Mouse (Mus musculus): ENCODE results near the gene Wnt11. TPM values are rescaled to one million over a fixed set of nuclear protein-coding genes. Genes with fewer than 3 reads are reported as not detected.

Gene Wnt11
- polyA plus RNA-seq, 1 experiment = 4.0 TPM

GRCm38 (mm10) chr7:98894305-98894704 lies 59.4 kb downstream of the Wnt11 start:
- no peak overlapping the region for H3K4me3 ChIP-seq (ENCODE audit: insufficient read depth, low read length)
- no peak overlapping the region for H3K27ac ChIP-seq (ENCODE audit: insufficient read depth, low read length)
- H3K4me1 ChIP-seq (ENCODE audit: control insufficient read depth, insufficient read depth, low read length) = no peaks in the 10 kb centered on the region
- TF ChIP-seq CTCF (IDR thresholded peaks at IDR 0.05; ENCODE audit: borderline replicate concordance, insufficient read depth, low read length) (no peak), POLR2A (IDR thresholded peaks at IDR 0.05; ENCODE audit: low read depth, low read length) (no peak)

DNA sequence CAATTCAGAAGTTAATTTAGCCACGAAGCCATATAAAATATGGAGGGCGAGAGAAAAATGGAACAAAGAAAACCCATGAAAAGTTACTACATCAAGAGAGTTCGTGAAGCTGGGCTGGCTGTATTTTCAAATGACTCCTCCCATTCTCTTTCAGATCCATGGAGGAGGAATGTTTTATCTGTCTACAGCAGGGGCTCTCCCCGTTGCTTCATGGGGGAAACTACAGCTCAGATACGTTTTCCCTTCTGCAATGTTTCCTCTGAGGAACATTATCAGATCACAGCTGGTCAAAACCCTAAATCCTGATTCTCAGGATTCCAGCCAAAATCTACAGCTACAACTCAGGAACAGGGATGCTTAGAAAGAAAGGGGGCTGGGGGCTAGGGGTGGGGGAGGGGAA lies 59.9 kb downstream of the Wnt11 start:
- TF ChIP-seq POLR2A (IDR thresholded peaks at IDR 0.05; ENCODE audit: low read depth, low read length) (no peak), CTCF (IDR thresholded peaks at IDR 0.05; ENCODE audit: borderline replicate concordance, insufficient read depth, low read length) (no peak)
- Histone ChIP-seq H3K4me1 (ENCODE audit: control insufficient read depth, insufficient read depth, low read length) (no peaks in the 10 kb centered on the region), H3K4me3 (ENCODE audit: insufficient read depth, low read length) (no peak overlapping the region), H3K27ac (ENCODE audit: insufficient read depth, low read length) (no peak overlapping the region)

DNA sequence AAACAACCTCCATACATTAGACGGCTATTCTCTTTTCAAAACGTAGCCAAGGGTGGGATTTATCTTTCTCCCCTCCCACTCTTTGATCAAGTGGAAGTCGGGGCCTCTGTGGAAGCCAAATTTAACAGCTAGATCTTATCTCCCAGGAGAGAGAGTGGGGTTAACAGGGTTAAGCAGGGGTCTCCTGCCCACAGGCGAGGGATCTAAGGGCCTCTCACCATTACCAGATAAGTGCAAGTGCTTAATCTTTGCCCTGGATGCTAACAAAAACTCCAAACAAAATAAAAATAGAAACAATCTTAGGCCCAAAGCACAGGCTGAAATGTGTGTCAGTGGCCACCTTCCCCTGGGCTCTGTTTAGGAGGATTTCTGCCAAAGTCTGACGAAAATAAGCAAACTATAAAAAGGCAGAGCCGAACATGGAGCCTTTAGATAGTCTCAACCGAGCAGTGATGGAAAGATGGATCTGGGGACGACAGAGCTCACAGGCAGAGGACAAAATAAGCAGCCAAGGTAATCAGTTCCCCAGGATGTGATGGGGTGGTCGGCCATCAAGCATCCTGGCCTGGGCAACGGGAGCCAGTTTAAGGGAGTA lies 60.7 kb downstream of the Wnt11 start:
- Histone ChIP-seq H3K4me3 (ENCODE audit: insufficient read depth, low read length) (no peak overlapping the region), H3K4me1 (ENCODE audit: control insufficient read depth, insufficient read depth, low read length) (peaks cover 3% of the 10 kb centered on the region; the same call in 1 of the 2 replicates), H3K27ac (ENCODE audit: insufficient read depth, low read length) (no peak overlapping the region)
- TF ChIP-seq CTCF (IDR thresholded peaks at IDR 0.05; ENCODE audit: borderline replicate concordance, insufficient read depth, low read length) = no peak

- Histone ChIP-seq H3K4me3 (ENCODE audit: insufficient read depth, low read length) (no peak overlapping the region), H3K4me1 (ENCODE audit: control insufficient read depth, insufficient read depth, low read length) (peaks cover 4% of the 10 kb centered on the region; the same call in 1 of the 2 replicates), H3K27ac (ENCODE audit: insufficient read depth, low read length) (no peak overlapping the region)
- TF ChIP-seq CTCF (IDR thresholded peaks at IDR 0.05; ENCODE audit: borderline replicate concordance, insufficient read depth, low read length) (no peak), POLR2A (IDR thresholded peaks at IDR 0.05; ENCODE audit: low read depth, low read length) (no peak)
These were observed 62.4 kb downstream of the Wnt11 start for GRCm38 (mm10) chr7:98897323-98897722.

- TF ChIP-seq POLR2A (IDR thresholded peaks at IDR 0.05; ENCODE audit: low read depth, low read length) (no peak), CTCF (IDR thresholded peaks at IDR 0.05; ENCODE audit: borderline replicate concordance, insufficient read depth, low read length) (no peak)
- Histone ChIP-seq H3K27ac (ENCODE audit: insufficient read depth, low read length) (peak overlapping the region; percentile 36; the same call in 1 of the 2 replicates), H3K4me3 (ENCODE audit: insufficient read depth, low read length) (no peak overlapping the region), H3K4me1 (ENCODE audit: control insufficient read depth, insufficient read depth, low read length) (peaks cover 19% of the 10 kb centered on the region)
These were observed 64.9 kb downstream of the Wnt11 start for GRCm38 (mm10) chr7:98899815-98900214.

DNA sequence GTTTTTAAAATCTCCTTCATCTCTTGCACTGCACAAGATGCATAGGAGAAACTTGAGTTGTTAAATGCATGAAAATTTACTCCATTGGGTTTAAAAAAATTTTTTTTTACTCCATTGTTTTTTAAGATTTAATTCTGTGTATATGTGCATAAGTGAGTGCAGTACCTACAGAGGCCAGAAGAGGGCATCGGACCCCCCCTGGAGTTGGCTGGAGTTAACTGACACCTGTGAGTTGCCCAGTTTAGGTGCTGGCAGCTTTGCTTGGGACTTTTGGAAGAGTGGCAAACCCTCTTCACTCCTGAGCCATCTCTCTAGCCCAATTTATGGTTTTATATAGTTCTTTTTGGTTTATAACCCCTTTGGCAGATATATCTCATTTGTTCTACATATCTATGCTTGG lies 66.2 kb downstream of the Wnt11 start:
- Histone ChIP-seq H3K4me3 (ENCODE audit: insufficient read depth, low read length) (no peak overlapping the region), H3K27ac (ENCODE audit: insufficient read depth, low read length) (no peak overlapping the region), H3K4me1 (ENCODE audit: control insufficient read depth, insufficient read depth, low read length) (peaks cover 22% of the 10 kb centered on the region)
- no peak for TF ChIP-seq POLR2A (IDR thresholded peaks at IDR 0.05; ENCODE audit: low read depth, low read length)

DNA sequence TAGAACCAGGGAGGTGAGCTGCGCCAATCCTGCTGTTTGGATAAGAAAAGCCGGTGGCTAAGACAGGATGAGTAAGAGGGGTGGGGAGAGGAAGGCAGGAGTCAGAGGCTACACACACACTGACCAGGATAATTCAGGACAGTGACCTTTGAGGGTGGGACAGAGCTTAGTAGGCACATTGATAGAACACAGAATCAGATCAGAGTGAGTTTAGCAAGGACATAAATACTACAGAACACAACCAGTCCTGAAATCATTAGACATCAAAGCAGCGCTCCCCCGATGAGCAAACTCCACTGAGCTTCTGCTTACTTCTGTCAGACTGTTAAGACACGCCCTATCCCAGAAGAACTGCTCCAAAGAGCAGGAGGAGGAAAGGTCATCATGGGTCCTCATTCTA lies 69.0 kb downstream of the Wnt11 start:
- Histone ChIP-seq H3K27ac (ENCODE audit: insufficient read depth, low read length) (peak overlapping the region; percentile 8), H3K4me1 (ENCODE audit: control insufficient read depth, insufficient read depth, low read length) (peaks cover 24% of the 10 kb centered on the region), H3K4me3 (ENCODE audit: insufficient read depth, low read length) (no peak overlapping the region)
- TF ChIP-seq CTCF (IDR thresholded peaks at IDR 0.05; ENCODE audit: borderline replicate concordance, insufficient read depth, low read length) (no peak), POLR2A (IDR thresholded peaks at IDR 0.05; ENCODE audit: low read depth, low read length) (no peak)

Other genes with a start within 250 kb of the Wnt11 start
- gene Emsy, start 178.3 kb upstream of the Wnt11 start, polyA plus RNA-seq (2011; ENCODE audit: insufficient read length, low read depth, missing spikeins) = 46.9 and 58.6 TPM in 2 replicates
- 64.4 and 78.2 TPM in 2 replicates for gene Thap12, start 132.0 kb upstream of the Wnt11 start, polyA plus RNA-seq (2011; ENCODE audit: insufficient read length, low read depth, missing spikeins)